ENCODE assay signal across 18 mouse cellular contexts in the genomic region with DNA sequence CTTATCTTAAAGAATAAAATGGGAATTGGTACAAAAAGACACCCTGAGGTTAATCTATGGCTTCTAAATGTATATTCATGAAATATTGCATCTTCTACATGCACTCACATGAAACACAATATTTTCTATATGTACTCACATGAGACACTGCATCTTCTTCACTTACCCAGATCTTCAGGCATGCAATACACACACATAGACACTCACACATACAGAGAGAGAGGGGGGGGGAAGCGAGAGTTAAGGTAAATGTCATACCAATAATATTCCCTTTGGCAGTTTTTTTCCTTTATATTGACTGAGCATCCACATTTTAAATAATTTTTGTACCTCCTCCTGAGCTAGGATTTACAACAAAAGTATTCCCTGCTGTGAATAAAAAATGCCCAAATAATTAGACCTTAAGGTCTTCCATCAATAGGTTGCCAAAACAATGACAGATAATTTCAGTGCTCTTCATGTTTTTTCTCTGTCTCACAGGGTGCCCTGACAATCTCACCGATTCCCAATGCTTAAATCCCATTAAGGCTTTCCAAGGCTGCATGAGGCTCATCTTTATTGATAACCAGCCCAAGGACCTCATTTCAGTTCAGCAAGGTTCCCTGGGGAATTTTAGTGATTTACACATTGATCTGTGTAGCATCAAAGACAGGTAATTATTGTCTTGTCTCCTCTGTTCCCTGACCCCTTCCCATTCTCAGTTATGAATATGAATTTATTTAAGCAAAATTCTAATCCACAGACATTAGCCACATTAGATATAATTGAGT.
"Had no signal": no experiment of that assay in that cellular context is flagged by ENCODE, and none has a peak within 500 bp of the region (broad histone marks: within the 10 kb centered on the region; RNA-seq: fewer than 3 reads in every experiment).

No protein-coding gene starts in this region.

- H3K27ac ChIP-seq: kidney, embryonic 15.5 days; left cerebral cortex, adult 2 months; liver, embryonic 13.5 days; neural tube, embryonic 15.5 days; stomach, postnatal 0 days had no signal

- H3K27me3 ChIP-seq: kidney, embryonic 15.5 days; liver, embryonic 13.5 days; neural tube, embryonic 15.5 days had no signal

- H3K36me3 ChIP-seq: kidney, embryonic 15.5 days; liver, embryonic 13.5 days; neural tube, embryonic 15.5 days had no signal

- H3K9me3 ChIP-seq: kidney, embryonic 15.5 days; liver, embryonic 13.5 days; neural tube, embryonic 15.5 days had no signal

- H3K4me3 ChIP-seq: kidney, embryonic 15.5 days; left cerebral cortex, adult 2 months; liver, embryonic 13.5 days; myocyte; neural tube, embryonic 15.5 days had no signal

- DNase-seq: kidney, adult 11 months; kidney, adult 8-10 months; kidney, postnatal 10 days; kidney, postnatal 36 days; layer of hippocampus, postnatal 36 days; liver, embryonic 13.5 days; lung, adult 2 months; lung, postnatal 14 days; lung, postnatal 4 days; right cerebral cortex, adult 18-20 months; right cerebral cortex, postnatal 14 days; right cerebral cortex, postnatal 4 days; thymus, postnatal 36 days had no signal

- H3K4me2 ChIP-seq: kidney, embryonic 15.5 days; liver, embryonic 13.5 days; neural tube, embryonic 15.5 days had no signal

- H3K9ac ChIP-seq: kidney, embryonic 15.5 days; liver, embryonic 13.5 days; neural tube, embryonic 15.5 days had no signal

- H3K4me1 ChIP-seq: kidney, embryonic 15.5 days; liver, embryonic 13.5 days; neural tube, embryonic 15.5 days had no signal
